Mouse (Mus musculus): Measurements from ENCODE around the gene Neurl1a.
A peak's percentile ranks its signal among the peaks of the same experiment; 100 is the strongest.

Gene Neurl1a

GRCm38 (mm10) chr19:47168223-47168622 lies 10.4 kb upstream of the Neurl1a start:
- DNase-seq (ENCODE audit: low spot score in 2 of 2): peak; percentile 38 to 53

GRCm38 (mm10) chr19:47168793-47169412 lies 9.7 kb upstream of the Neurl1a start:
- DNase-seq (ENCODE audit: low spot score in 2 of 2): peak; percentile 53 to 80

DNA sequence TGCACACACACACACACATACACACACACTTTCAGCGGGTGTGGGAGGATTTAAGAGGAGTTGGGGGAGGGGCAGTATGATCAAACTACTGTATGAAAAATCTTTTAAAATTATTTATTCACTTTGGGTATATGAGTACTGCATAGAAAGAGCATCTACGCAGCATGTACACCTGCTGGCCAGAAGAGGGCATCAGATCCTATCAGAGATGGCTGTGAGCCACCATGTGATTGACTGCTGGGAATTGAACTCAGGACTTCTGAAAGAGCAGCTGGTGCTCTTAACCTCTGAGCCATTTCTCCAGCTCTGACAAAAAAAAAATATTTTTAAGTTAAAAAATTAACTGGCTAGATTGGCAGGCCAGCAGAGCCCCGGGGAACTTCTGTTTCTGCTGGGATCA lies 4.1 kb upstream of the Neurl1a start:
- DNase-seq (ENCODE audit: low spot score in 2 of 2): no peak

GRCm38 (mm10) chr19:47175472-47175871 lies 3.1 kb upstream of the Neurl1a start:
- no peak for DNase-seq (ENCODE audit: low spot score in 2 of 2)

- DNase-seq (ENCODE audit: low spot score in 2 of 2): no peak
Observed at GRCm38 (mm10) chr19:47176916-47177505, 1.6 kb upstream of the Neurl1a start.

DNA sequence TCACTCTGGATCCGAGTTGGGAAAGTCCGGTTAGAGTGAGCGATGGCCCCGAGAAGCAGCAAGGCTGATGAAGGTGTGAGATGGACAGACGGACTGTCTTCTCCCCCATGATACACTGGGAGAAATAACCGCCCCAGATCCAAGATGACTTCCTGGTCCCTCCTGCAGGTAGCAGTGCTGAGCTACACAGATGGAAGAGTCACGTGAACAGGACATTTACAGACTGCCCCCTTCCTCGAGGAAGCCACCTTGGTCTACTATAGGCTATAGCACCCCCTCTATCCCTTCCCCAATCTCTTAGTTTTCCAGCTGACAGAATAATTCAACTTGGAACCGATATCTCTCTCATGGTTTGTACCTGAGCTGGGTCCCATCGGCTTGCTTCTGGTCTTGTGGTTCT lies 619 bp upstream of the Neurl1a start:
- DNase-seq (ENCODE audit: low spot score in 2 of 2): no peak

GRCm38 (mm10) chr19:47179272-47179809 lies 721 bp downstream of the Neurl1a start:
- no peak for DNase-seq (ENCODE audit: low spot score in 2 of 2)

DNA sequence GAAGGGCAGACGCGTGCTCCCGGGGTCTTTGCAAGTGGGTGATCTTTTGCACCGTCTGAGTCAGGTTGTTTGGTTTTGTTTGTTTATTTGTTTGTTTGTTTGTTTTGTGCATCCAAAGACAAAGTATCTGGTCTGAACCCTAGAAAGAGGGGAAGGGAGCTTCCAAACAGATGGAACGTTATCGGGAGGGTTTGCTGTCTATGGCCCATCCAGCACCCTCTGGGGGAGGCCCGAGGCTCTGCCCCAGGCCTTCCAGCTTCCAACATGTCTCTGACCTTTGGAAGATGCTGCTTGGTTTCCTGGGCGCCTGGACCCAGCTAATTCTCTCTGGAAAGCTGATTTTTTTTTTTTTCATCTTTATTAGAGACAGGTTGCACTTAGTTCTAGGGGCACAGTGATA lies 1.4 kb downstream of the Neurl1a start:
- DNase-seq (ENCODE audit: low spot score in 2 of 2): no peak

DNA sequence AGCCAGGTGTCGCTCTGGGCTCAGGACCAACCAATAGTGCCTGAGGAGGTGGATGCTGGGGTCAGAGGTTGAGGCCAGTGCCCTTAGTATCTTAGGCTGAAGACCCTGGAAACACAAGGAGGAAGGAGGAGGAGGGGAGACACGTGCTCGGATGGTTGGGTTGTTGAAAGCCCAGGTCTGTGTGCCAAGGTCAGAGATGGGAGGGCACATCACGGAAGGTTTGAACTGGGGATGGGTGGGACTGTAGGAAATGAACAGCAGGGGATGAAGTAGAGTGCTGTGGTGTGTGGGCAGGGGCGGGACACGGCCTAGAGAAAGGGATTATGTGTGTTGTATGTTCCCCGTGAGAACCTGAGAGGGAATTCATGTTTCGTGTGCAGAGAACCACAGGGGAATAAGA lies 5.6 kb downstream of the Neurl1a start:
- DNase-seq (ENCODE audit: low spot score in 2 of 2): no peak

- no peak for DNase-seq (ENCODE audit: low spot score in 2 of 2)
Observed at GRCm38 (mm10) chr19:47184736-47185135, 6.1 kb downstream of the Neurl1a start.

GRCm38 (mm10) chr19:47186514-47187275 lies 8.1 kb downstream of the Neurl1a start:
- DNase-seq (ENCODE audit: low spot score in 2 of 2): no peak

DNA sequence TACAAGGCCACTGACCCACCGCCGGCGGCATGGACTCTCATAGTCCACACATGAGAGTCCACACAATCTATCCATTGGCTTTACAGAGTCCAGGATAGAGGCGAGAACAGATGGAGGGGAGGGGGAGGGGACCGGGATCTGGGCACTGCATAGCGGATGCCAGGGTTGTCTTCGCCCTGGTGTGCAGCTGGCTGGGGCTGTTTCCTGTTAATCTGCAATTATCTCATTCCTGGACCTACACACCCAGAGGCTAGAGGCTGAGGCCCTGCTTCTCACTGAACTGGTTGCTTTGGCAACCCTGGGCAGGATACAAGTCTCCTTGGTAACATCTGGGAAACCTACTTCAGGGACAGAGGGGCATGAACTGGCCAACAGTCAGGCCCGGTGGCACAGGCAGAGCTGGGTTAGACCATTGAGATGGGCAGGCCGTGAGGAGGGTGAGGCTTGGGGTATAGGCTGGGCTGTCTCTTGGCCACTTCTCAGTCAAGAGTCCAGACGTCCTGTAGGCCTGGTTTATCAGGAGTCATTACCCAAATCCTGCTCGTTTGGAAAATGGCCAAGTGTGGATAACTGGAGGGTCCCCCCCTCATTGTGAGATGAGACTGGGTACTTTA lies 10.0 kb downstream of the Neurl1a start:
- DNase-seq (ENCODE audit: low spot score in 2 of 2): no peak

DNA sequence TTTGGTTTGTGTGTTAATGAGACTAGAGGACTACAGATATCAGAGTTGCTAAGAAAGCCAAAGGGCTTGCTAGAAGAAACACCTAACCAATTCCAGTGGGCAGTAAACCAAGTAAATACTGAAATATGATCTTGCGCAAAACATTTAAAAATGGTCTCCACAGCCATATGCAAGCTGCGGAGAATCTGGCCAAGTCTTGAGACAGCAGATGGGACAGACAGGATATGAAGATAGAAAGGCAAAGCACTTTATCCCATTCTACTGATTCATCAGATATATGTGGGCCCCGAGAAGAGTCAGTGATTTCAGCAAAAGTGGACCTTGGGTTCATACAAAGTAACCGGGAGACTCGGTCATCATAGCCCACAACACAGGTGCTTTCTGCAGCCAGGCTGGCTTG lies 13.5 kb downstream of the Neurl1a start:
- no peak for DNase-seq (ENCODE audit: low spot score in 2 of 2)

DNA sequence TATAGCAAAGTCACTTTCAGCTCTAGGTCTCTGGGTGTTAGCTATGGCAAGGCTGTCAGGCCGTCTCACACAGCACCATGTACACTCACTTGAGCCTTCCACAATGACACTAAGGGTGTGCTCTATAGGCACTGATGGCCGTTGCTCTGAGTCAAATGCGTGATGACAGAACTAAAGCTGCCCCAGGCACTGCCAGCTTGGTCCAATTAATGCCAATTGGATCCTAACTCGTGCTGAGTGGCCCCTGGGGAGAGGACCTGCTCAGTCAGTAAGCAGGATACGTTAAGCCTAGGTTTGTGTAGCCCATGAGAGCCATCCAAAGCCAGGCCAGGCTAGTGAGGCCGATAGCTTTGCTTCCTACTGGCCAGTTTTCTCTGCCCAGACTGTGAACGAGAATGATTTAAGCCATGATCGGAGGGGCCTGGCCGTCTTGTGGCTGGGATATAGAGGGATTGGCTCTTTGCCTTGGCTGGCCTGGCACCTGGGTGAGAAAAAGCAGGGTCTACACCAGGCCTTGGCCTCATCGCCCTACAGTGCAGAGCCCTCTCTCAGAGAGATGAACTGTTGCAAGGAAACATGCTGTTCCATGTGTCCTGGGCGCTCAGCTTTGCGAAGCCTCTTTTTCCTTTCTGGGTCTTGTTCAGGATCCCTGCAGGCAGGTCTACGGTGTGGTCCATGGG lies 20.2 kb downstream of the Neurl1a start:
- DNase-seq (ENCODE audit: low spot score in 2 of 2): no peak

DNA sequence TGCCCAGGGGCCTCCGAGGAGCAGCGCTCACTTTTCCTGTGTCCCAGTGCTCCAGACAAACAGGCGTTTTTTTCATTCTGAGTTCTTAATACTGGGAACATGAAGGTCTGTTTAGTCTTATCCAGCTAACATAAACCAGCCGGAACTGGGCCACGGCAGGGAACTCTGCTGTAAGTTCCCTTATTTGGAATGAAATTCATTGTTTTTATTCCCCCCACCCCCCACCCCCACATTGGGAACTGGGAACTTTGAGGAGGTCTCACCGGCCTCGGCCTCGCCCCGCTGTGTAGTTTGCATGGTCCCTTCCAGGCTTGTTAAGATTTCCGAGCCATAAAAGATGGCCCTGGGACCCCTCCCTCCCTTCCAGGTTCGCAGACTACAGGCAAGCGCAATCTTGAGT lies 23.4 kb downstream of the Neurl1a start:
- no peak for DNase-seq (ENCODE audit: low spot score in 2 of 2)

DNA sequence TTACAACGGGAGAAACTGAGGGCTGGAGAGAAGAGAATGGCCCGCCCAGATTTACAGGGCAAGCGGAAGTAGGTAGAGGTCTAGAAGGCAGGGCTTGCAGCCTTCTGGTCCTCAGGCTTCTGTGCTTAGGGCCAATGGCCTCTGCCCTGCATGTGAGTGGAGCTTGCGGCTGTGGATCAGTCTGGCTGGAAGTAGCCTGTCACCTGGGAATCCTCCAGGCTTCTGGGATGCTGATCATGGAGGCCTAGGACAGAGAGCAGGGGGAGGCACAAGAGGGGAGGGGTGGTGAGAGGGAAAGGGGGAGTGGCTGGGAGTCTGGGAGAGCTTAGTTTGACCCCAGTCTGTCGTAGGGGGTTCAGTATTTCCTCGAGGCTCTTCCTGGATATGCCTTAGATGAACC lies 23.8 kb downstream of the Neurl1a start:
- DNase-seq (ENCODE audit: low spot score in 2 of 2): no peak

DNA sequence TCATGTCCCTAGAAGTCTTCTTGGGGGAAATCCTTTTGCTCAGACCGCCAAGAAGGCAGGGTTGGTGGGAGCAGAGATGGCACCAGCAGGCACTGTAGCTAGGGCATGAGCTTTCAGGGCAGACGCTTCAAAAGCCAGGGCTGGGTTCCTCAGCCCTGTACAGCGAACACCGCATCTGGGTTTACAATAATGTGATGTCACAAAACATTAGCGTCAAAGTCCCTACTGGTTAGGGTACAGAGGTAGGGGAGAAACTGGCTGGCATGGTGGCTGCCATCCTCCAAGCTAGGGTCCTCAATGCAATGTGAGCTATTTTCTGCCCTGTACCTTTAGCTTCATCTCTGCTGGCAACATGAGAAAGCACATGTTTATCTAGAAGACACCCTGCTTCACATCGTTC lies 24.4 kb downstream of the Neurl1a start:
- no peak for DNase-seq (ENCODE audit: low spot score in 2 of 2)

- DNase-seq (ENCODE audit: low spot score in 2 of 2): no peak
Observed at GRCm38 (mm10) chr19:47204653-47205052, 26.0 kb downstream of the Neurl1a start.

- no peak for DNase-seq (ENCODE audit: low spot score in 2 of 2)
Observed at GRCm38 (mm10) chr19:47206126-47206525, 27.5 kb downstream of the Neurl1a start.

DNA sequence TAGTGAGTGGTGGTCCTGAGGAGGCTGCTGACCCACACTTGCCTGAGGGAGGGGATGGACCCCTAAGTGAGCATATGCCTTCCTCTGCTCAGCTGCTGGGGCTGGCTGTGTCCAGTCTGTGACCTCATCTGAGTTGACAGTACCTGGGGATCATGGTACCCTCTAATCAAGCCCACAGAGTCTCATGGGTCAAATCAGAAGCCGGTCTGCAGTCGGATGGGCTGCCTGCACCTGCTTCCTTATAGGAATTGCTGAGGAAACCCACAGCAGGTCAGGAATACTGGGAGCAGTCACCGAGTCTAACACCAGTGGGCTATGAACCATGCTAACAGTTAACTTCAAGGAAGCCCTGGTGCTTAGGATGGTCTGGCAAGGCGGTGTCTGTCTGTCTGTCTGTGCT lies 31.8 kb downstream of the Neurl1a start:
- DNase-seq (ENCODE audit: low spot score in 2 of 2): no peak

DNA sequence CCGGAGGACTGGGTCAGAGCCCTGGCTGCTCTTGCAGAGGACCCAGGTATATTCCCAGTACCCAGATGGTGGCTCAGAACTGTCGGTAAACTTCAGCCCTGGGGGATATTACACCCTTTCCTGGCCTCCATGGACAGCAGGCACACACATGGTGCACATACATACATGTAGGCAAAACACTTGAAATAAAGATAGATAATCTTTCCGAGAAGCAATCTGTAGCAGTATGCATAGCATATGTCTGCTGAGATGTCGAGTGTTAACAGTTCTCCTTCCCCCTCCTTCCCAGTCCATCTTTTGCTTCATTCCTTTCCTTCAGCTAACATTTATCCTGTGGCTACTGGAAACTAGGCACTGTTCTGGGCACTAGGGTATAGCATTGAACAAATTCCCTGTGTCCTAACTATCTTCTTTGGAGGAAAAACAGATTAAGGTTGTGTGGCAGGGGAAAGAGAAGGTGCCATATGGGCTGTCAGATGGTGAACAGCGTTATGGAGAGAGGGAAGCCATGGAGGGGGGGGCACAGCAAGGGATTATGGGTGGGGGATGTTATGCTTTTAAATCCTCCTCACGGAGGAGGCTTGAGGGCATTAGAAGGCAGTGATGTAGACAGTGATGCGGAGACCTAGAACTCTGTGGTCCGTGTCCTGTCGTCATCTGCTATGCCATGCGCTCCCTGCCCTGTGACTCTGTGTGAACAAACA lies 33.1 kb downstream of the Neurl1a start:
- DNase-seq (ENCODE audit: low spot score in 2 of 2): no peak
